Mouse (Mus musculus) thymus, postnatal 4 days (tissue): ENCODE data around the gene Skap1.

ENCODE experiments used
- DNase-seq: peaks from one replicate; pipeline ENCODE4 v3.0.0; 2021

Skap1 gene

DNA sequence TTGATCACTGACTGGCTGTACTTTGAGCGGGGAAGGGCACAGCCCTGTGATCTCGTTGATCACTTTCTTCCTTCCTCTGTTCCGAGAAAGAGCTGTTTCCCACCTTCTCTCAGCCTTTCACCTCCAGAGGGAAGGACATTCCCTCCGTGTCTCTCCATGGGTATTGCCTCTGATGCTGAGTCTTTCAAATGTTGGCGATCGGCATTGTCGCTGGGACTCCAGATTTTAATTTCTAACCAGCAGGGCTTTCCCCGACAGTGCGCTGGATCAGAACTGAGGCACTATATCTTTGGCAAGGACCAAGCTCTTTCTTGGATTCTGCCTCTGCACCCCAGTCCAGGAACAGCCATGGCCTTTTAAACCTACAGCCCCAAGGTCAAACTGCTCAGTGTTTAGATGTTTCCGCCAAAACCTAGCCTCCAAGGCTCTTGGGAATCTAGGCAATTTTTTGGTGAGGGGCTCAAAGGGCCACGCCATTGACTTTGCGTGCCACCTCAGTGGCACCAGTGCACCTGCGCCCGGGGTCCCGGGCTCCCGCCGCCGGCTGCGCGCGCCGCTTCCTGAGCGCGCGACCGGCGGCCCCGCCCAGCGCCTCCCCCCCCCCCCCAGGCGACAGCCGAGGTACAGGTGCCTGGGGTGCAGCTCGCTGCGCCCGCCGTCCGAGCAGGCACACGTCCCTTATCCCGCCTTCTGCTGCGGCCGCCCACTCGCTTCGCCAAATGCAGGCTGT, at the start of gene Skap1:
Skap1 (plus strand) TSS at position 608 of the 730 bp plus-strand sequence.
- DNase-seq = peak; percentile 86

DNA sequence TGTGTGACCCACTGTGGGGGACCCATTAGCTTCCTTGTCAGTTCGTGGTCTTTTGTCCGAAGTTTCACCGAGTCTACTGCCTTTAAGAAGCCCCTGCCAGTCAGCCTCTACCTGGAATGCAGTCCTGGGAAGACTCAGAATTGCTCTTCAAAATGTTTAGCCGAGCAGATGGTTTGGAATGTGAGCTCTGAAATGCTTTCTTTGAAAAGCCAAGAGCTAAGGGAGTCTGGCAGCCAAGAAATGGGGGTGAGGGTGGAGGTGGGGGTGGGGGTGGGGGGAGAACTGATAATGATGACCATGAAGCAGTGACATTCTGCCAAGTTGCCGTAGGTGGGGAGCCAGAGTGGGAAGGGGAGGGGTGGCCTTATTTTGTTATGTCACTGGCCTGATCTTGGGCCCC, 43.3 kb upstream of the Skap1 start:
- no peak for DNase-seq

DNA sequence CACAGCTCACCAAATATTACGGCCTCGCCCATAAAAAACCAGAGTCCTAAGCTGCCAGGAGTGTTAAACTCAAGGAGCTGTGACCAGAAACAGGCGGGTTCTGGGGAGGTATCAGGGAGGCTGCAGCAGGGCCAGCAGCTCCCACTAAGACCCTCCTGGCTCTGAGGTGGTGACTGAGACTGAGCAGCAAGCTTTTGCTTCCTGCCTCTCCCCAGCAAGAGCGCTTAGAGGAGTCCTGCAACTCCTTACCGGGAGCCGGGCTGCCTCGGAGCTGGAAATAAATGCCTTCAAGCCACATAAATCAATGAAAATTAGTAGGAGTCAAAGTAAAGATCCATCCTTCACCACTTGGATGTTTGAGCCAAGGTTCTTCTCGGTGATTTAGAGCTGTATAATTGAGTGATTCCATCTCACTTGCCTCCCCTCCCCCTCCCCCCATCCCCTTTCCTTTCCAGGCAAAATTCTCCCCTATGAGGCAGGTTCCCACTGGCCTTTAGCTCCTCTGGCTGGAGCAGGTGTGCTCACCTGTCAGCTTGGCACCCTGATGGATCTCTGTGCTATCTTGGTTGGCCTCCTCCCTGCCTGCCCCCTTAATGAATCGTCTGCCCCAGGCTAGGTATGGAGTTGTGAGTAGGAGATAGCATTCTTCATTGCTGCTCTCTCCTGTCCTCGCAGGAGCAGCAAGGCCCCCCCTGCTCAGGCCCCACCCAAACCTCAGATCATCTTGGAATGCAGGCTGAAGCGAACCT, 42.7 kb upstream of the Skap1 start:
- no peak for DNase-seq

DNA sequence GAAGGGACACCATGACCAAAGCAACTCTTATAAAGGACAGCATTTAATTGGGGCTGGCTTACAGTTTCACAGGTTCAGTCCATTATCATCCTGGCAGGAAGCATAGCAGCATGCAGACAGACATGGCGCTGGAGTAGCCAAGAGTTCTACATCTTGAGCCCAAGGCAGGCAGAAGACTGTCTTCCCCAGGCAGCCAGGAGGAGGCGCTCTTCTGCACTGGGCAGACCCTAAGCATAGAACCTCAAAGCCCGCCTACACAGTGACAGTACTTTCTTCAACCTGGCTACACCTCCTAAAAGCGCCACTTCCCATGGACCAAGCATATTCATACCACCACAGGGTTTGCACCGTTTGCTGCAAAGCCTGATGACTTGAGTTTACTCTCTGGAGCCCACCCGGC, 39.2 kb upstream of the Skap1 start:
- peak; percentile 36 for DNase-seq

DNA sequence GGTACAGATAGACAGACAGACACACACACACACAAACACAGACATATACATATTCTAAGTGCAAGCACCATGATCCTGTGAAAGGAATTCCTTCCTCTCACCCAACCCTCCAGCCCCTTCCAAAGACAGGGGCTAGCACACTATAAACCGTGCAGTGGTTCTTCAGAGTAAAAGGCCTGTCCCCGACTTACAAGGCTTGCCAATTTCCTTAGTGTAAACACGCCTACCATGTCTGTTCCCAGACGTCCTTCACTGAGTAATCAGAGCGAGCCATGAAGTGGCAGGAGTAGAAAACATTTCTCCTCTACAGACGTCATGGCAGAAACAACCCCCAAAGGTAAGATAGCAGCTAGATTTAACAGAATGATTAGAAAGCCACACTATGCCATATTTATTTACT, 38.2 kb upstream of the Skap1 start:
- no peak for DNase-seq

DNA sequence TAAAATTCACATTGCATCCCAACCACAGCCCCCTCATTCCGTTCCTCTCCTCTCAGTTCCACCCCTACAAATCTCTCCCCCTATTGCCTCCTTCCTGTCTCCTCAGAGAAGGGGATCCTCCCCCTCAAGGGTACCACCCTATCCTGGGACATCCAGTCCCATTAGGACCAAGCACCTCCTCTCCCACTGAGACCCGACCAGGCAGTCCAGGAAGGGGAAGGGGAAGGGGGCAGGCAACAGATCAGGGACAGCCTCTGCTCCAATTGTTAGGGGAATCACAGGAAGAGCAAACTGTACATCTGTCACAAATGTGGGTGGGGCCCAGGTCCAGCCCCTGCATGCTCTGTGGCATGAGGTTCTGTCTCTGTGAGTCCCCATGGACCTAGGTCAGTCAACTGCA, 37.6 kb upstream of the Skap1 start:
- no peak for DNase-seq

DNA sequence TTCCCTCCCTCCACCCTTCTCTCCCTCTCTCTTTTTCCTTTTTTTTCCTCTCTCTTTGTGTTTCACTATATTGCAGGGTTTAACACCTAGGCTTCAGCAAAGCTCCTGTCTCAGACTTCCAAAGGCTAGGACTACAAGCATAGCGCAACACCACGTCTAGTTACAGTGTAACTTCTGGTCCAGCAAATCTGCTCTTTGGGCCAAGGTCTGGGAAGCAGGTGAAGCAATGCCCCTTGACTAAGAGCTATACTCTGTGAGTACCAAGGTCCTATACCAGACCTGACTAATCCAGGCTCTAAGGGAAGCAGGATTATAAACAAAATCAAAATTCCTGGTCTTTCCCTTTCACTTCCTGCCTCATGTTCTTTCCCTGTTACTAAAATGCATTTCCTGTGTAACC, 35.3 kb upstream of the Skap1 start:
- no peak for DNase-seq

DNA sequence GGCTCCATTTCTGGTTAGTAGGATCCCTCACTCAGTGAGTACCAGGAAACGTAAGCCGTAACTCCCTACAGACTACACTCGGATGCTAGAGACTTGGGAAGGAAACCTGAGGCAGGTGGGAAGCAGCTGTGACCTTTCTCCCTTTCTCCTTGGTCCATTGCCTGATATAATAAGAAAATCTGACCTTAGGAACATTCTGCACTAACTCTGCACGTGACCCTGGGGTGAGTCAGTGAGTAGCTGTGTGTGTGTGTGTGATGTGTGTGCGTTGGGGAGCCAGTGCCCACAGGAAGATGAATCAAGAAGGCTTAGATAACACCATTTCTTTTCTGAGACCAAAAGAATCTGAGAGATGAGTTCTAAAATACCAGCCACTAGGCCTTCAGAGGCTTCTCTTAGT, 34.5 kb upstream of the Skap1 start:
- no peak for DNase-seq

DNA sequence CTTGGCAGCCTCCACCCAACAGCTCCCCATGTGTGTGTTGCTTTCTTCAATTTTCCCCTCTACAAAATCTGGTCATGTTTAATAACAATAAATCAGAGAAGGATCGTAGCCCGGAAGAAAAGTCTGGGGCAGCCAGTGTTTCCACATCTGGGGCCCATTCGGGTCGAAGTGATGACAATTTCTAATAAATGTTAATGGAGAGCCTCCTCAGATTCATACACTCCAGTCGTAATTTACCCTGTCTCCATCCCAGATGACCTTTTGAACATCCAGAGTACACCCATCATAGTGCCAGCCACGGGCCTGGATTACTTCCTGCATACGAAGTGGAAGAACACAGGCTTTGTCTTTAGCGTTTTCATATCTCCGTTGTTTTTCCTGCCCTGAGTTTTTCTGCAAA, 32.5 kb upstream of the Skap1 start:
- DNase-seq = no peak

DNA sequence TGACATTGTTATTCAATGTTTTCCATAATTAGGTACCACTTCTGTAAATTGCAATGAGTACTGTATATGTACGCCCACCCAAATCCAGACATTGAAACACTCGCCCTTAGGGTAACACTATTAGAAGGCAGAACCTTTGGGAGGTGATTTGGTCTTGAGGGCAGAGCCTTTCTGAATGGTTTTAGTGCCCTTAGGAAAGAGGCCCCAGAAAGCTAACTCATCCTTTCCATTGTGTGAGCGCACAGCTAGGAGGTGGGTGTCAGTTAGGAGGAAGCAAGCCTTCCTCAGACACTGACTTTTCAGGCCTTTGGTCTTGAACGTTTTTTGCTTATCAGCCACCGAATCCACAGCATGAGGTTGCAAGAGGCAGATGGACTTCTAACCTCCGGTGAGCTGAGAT, 29.5 kb upstream of the Skap1 start:
- DNase-seq = no peak

DNA sequence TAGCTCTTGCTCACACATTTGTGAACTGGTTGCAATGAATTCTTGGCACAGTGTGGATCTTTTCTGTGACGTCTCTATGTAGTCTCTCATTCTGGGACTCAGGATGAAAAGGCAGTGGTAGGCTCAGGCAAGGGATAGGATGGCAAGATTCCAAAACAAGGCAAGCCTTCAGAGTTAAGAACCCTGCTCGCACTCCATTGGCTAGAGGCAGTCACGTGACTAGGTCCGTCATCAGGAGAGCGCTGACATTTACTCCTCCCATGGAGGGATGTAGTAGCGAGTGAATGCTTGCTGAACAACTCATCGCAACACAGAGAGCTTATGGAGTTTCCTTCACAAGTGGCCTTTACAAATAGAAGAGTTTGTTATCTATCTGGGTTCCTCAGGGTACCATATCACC, 27.9 kb upstream of the Skap1 start:
- no peak for DNase-seq

DNA sequence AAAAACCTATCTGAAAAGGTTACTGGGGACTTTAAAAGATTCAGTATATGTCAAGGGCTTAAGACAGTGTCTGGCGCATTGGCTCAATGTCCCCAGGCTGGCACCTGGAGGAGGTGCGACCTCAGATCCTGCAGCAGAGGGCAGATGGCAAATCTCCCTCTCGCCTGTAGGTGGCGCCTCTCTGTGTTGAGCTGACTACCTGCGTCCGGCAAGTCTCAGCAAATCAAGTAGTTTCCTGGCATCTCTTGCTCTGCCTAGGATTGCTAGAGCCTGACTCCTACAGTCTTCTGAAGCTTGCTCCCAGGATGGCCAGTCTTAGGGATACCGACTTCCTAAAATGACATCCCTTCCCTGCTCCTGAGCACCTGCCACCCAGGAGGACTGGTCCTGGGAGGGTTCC, 25.6 kb upstream of the Skap1 start:
- DNase-seq = peak; percentile 91

DNA sequence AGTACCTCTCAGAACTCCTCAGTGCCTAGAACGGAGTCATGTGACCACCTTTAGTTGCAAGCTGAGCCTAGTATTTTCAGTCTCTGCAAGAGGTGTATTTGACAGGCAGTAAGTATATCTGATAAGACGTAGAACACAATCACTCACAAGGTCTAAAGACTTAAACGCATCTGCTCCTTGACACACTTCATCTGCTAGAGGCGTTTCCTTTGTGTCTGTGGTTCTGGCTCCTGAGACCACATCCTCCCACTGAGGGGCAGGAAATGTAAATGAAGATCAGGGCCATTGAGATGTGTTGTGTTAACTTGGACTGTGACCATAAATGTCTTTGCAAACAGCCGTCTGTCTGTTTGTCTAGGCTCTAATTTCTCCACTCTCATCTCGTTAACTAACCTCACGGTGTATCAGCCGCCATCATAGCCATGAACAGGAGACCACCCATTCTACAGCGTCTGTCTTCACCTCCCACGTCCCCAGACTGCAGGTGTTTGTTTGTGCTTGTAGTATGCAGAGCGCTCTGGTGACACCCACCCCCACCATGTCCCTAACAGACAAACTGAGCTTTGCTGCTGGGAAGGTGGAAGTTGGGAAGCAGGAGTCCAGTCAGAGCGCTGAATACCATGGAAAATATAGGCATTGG, 22.7 kb upstream of the Skap1 start:
- peak; percentile 69 for DNase-seq

DNA sequence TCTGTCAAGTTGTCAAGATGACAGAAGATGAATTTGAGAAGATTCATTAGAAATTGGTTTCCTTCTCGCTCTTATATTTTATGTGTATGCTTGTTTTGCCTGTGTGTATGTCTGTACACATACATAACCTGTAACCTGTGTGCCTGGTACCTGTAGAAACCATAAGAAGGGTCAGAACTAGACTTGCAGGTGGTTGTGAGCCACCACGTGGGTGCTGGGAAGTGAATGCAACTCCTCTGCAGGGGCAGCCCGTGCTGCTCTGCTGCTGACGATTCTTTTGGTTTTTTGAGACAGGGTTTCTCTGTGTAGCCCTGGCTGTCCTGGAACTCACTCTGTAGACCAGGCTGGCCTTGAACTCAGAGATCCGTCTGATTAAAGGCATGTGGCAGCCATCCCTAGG, 21.9 kb upstream of the Skap1 start:
- peak; percentile 64 for DNase-seq

DNA sequence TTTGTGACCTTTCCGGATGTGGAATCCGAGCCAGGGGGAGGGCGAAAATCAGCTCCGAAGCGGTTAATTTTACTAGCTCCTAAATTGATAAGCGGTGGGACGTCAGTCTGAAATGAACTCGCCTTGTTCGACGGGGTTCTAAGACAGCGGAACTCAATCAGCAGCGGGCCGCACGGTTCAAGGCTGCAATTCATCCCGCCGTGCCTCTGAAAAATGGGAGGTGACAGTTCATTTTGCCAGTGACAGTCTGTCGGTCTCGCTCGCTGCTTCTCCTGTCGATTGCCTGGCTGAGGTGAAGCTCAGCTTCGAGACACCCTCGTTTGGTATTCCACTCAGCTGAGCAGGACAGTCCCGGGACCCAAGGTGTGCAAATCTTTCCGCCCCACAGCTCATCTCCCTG, 16.5 kb upstream of the Skap1 start:
- DNase-seq = no peak

DNA sequence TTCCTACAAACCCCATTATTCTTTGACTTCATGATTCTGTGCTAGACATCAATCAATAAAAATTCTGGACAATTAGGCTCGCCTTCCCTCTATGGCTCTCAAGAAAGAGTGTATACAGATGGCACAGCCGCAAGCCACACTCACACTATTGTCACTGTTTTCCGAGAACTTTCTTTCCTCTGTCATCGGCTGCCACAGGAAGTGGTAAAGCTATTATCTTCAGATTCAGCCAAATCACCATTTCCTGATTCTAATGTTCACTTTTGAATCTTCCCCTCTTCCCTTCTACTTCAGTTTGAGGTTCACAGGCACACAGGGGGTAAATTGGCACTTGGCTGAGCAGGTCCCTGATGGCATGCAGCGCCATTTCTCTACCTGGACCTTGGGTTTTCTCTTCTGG, 9.3 kb upstream of the Skap1 start:
- peak; percentile 43 for DNase-seq

DNA sequence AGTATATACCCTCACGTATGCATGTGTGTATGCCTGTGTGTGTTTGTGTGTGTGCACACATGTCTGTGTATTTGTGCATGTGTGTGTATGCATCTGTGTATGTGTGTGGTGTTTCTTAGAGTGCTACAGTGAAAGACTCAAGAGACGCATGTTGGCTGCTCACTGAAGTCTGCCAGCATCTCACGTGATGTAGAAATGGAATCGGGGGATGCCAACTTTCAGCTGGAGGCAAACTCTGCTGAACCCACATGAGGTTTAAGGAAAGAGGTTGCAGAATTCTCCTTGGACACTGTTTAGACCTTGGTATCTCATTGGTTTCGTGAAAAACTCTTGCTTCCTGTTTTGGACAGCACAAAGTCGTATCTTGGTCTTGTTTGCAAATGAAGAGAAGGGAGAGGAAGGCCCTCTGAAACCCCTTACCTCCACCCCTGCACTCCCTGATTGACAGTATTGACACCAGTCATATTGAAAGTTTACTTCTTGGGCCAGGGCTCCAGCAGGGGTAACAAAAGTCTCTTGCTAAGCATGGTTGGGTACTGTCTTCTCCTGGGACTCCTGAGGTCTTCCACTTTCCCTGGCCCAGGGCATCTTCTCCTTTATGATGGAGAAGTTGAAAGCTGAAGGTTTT, 8.6 kb upstream of the Skap1 start:
- peak; percentile 28 for DNase-seq

DNA sequence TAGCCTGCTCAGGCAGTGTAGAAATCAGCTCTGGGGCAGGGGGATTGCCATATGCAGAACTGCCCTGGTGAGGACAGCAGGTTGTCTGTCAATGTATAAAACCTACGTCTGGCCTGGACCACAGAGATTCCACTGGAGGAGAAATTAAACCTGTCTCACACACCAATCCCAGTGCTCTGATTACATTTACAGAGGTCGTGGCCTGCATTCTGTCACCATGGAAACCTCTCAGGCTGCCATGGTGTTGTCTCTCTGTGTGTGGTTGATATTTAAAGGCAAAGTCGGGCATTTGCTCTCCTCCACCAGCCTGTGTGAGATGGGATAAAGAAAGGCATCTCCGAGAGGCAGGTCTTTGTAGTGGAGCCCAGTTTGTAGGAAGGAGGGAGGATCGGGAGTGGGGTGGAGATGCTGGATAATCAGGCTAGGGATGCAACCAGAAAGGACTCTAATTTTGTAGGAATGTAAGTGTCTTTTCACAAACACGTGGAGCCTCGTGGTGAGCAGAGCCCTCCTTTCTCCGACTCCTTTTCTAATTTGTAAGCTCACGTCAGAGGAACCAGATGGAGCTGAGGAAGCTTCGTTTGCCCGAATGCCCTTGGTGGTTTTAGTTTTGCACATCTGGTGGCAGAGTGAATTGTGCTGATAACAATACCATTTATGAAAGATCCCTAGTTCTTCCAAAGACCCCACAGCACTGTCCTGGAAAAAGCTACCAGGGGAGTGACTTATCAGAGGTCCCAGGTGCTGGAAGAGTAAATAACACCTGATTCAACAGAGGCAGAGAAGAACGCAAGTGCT, 7.7 kb upstream of the Skap1 start:
- peak; percentile 41 for DNase-seq

DNA sequence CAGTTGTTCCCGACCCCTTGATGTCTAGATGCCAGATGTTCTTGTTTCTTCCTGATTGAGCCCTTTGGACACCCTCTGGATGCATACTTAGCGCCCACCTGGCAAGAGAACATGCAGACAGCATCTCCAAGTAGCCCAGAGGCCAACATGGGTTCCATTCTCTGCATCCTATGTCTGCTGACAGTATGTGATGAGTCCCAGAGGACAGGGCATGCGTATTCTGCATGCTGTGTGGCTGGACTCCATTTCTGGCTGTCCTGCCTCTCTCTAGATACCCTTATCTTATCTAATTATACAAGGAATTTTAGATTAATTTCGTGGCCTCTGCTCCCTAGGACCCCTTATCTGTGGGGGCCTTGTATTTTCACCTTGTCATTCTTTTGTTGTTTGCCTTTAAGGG, 2.6 kb upstream of the Skap1 start:
- no peak for DNase-seq

DNA sequence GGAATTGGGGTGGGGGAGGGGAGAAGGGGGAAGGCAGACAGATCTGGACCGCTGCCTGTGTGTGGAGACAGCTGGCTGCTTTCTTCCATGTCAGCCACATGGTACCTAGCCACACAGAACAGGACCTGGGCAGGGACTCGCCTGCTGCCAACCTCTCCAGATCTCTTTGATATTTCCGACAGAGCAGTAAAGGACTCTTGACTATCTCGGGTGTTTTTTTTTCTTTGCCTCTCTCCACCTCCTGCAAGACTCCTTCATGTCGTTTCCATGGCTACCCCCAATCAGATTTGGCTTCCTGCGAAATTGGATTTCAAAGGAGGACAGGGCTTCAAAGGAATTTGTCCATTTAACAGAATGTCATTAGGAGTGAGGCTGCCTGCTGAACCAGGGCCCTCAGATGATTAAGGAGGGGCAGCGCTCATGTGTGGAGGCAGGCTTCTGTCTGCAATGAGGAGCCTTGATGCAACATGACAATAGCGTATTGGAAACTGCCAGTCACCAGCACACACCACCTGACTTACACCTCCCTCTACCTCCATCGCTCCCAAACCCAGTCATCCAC, 2.1 kb upstream of the Skap1 start:
- DNase-seq = peak; percentile 43

DNA sequence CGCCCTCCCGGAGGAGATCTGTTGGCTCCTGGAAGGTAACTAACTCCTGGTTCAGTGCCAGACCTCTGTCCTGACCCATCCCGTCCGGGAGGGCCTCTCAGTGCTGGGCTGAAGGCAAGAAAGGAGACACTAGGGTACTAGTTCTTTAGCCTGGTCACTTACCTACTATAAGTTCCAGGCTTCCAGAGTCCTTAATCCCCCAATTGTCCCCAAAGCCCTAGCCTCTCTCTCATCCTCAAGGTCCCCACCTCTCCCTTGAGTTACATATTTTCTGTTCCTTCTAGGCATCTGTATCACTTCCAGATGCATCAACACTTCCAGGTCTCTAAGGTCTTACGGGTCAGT, 295 bp downstream of the Skap1 start:
- no peak for DNase-seq

DNA sequence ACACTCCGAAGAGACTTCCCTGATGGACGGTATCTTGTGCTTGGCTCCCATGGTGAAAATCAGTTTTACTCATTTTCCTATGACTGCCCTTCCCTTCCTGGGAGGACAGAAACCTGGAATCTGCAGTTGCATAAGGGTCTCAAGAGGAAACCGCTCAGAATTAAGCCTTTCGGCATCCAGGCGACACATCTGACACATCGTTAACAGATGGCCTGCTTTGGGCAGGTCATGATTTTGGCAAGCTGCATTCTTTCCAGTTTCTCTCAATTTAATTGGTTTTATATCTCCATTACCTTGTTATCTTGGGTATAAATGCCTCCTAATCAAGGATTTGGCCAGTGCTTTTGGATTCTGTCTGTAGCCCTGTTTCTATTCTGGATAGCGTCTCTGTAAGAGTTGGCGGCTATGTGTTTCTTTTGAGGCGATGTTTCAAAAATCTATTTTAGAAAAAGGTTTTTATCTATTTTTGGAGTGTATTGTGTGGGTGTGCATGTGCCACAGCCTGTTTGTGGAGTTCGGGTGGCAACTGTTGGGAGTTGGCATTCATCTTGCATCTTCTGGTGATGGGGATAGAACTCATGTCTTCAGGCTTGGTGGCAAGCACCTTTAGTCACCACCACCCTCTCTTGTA, 1.1 kb downstream of the Skap1 start:
- DNase-seq = peak; percentile 36
